Comparison of ENCODE assay signal across 9 mouse cellular contexts in genomic region chr2:125032258-125032973, GRCm38 (mm10). TPM values are rescaled to one million over a fixed set of nuclear protein-coding genes. Genes with fewer than 3 reads are reported as not detected.
DNase-seq lines count a peak whose midpoint lies in the region; ATAC-seq and TF ChIP-seq lines count a peak whose summit lies in the region.
"Had no signal": no experiment of that assay in that cellular context is flagged by ENCODE, and none has a peak within 500 bp of the region (broad histone marks: within the 10 kb centered on the region; RNA-seq: fewer than 3 reads in every experiment).

No protein-coding gene starts in this region.

- peak overlapping the region; percentile 73 for H3K27ac ChIP-seq in limb, embryonic 13.5 days
- no peak overlapping the region for H3K27ac ChIP-seq in limb, embryonic 10.5 days
- no peak overlapping the region for H3K27ac ChIP-seq in stomach, postnatal 0 days (replicated peaks)

- no peak for DNase-seq in limb, embryonic 10.5 days (ENCODE audit: low spot score)
- peak; percentile 83 for DNase-seq in cerebellum, adult 9-10 months
- peak; percentile 11 to 46 for DNase-seq in left cerebral cortex, postnatal 10 days (ENCODE audit: extremely low spot score in 1 of 2, low spot score in 2 of 2)
- peak; percentile 47 for DNase-seq in right cerebral cortex, postnatal 4 days
- no peak for DNase-seq in stomach, postnatal 0 days (ENCODE audit: low spot score)
- no peak for DNase-seq in urinary bladder, postnatal 25 days (ENCODE audit: low spot score)

- no peak overlapping the region for H3K4me3 ChIP-seq in limb, embryonic 13.5 days
- H3K4me3 ChIP-seq in limb, embryonic 10.5 days = no peak overlapping the region
- no peak overlapping the region for H3K4me3 ChIP-seq in stomach, postnatal 0 days (ENCODE audit: low read depth, low read length)
- H3K4me3 ChIP-seq: limb, embryonic 12.5 days; megakaryocyte, embryonic 14.5 days had no signal

- no peak overlapping the region for H3K9ac ChIP-seq in limb, embryonic 13.5 days
- H3K9ac ChIP-seq in stomach, postnatal 0 days (ENCODE audit: low read length) = no peak overlapping the region
- H3K9ac ChIP-seq: limb, embryonic 12.5 days had no signal

- no peaks in the 10 kb centered on the region for H3K27me3 ChIP-seq in limb, embryonic 13.5 days
- H3K27me3 ChIP-seq in limb, embryonic 10.5 days (ENCODE audit: low read depth, poor library complexity, severe bottlenecking) = no peaks in the 10 kb centered on the region
- H3K27me3 ChIP-seq in stomach, postnatal 0 days (ENCODE audit: control insufficient read depth, insufficient read depth, low read length) = no peaks in the 10 kb centered on the region
- H3K27me3 ChIP-seq: limb, embryonic 12.5 days; megakaryocyte, embryonic 14.5 days had no signal

- ATAC-seq in limb, embryonic 13.5 days (ENCODE audit: low FRiP score, low read depth) = peak; percentile 12; the same call in 1 of the 2 replicates
- ATAC-seq in stomach, postnatal 0 days (ENCODE audit: low FRiP score, low TSS enrichment) = no peak

- no peak for TF ChIP-seq EP300 in stomach, postnatal 0 days (optimal IDR thresholded peaks at IDR 0.05)

- no peaks in the 10 kb centered on the region for H3K9me3 ChIP-seq in limb, embryonic 13.5 days
- no peaks in the 10 kb centered on the region for H3K9me3 ChIP-seq in limb, embryonic 10.5 days (replicated peaks)
- no peaks in the 10 kb centered on the region for H3K9me3 ChIP-seq in stomach, postnatal 0 days (ENCODE audit: control insufficient read depth, low read length)
- H3K9me3 ChIP-seq: limb, embryonic 12.5 days; megakaryocyte, embryonic 14.5 days had no signal

- H3K4me2 ChIP-seq in limb, embryonic 13.5 days (replicated peaks) = 0 out of 2 replicates have a peak overlapping the region, but pooled peaks have one; percentile 11
- no peak overlapping the region for H3K4me2 ChIP-seq in stomach, postnatal 0 days (replicated peaks; ENCODE audit: low read depth)
- H3K4me2 ChIP-seq: limb, embryonic 12.5 days had no signal

- H3K36me3 ChIP-seq in limb, embryonic 13.5 days = no peaks in the 10 kb centered on the region
- no peaks in the 10 kb centered on the region for H3K36me3 ChIP-seq in limb, embryonic 10.5 days
- no peaks in the 10 kb centered on the region for H3K36me3 ChIP-seq in stomach, postnatal 0 days (ENCODE audit: control insufficient read depth, insufficient read depth, low read length)
- H3K36me3 ChIP-seq: limb, embryonic 12.5 days had no signal

- TF ChIP-seq CTCF in stomach, postnatal 0 days (IDR thresholded peaks at IDR 0.05; ENCODE audit: low read depth) = no peak

- peaks cover 31% of the 10 kb centered on the region for H3K4me1 ChIP-seq in limb, embryonic 13.5 days
- H3K4me1 ChIP-seq in limb, embryonic 10.5 days = peaks cover 5% of the 10 kb centered on the region; the same call in 1 of the 2 replicates
- H3K4me1 ChIP-seq in stomach, postnatal 0 days (replicated peaks; ENCODE audit: control insufficient read depth, insufficient read depth) = no peaks in the 10 kb centered on the region

- WGBS in limb, embryonic 13.5 days = 60% methylated on average over 17 of the region's 17 CpGs
- WGBS in limb, embryonic 10.5 days = 81% methylated on average over 17 of the region's 17 CpGs
- 60% methylated on average over 17 of the region's 17 CpGs for WGBS in stomach, postnatal 0 days

- intact Hi-C loops in left cerebral cortex, postnatal 10 days (cut with DNase I) = no loop called here

RNA-seq across cellular contexts. Expression of gene Slc24a5, which starts 35.5 kb away (rescaled TPM):
- polyA plus RNA-seq in limb, embryonic 13.5 days (2015; fragmentation: Nextera tagmentation; extraction: Ambion mirVana) = 3.5 and 4.3 TPM in 2 replicates
- polyA plus RNA-seq in limb, embryonic 10.5 days (2016; fragmentation: Nextera tagmentation; extraction: Ambion mirVana) = 3.7 and 5.2 TPM in 2 replicates
- under 1 TPM in 1 of 2 experiments, not detected in 1; 0.26 TPM for total RNA-seq in left cerebral cortex, postnatal 10 days (2021)
- 0.62 and 0.73 TPM in 2 replicates for polyA plus RNA-seq in stomach, postnatal 0 days (2015; fragmentation: Nextera tagmentation; extraction: Ambion mirVana)

Comparison
In these comparisons a context has a peak if more than half of its experiments do, and no peak if none do; other contexts are left out.
1. DNase-seq: peak in cerebellum, adult 9-10 months (single experiment), left cerebral cortex, postnatal 10 days (2 of 2) and right cerebral cortex, postnatal 4 days (single experiment); none in limb, embryonic 10.5 days (single experiment), stomach, postnatal 0 days (single experiment) and urinary bladder, postnatal 25 days (single experiment).